Mouse (Mus musculus) heart, adult 2 months (tissue): Measurements from ENCODE around the gene Chtop. TPM values are rescaled to one million over a fixed set of nuclear protein-coding genes. Genes with fewer than 3 reads are reported as not detected.

Source experiments
- DNase-seq, 2 experiments: peaks; one replicate each; pipeline ENCODE4 v3.0.0; 2021
- H3K27ac ChIP-seq: fragments of 200-600 bp; 2 replicates; pipeline ENCODE4 v1.8.1; 2022
- H3K27me3 ChIP-seq: fragments of 200-500 bp; 2 replicates; pipeline ENCODE4 v1.6.1; 2012; ENCODE audit warnings: mild to moderate bottlenecking, low read length, inconsistent platforms, mixed read lengths; ENCODE audit not compliant: control insufficient read depth, insufficient read depth
- H3K36me3 ChIP-seq: fragments of 200-500 bp; 2 replicates; pipeline ENCODE4 v1.6.1; 2012; ENCODE audit warnings: low read length, inconsistent platforms; ENCODE audit not compliant: control insufficient read depth, insufficient read depth
- H3K4me1 ChIP-seq: fragments of 200-500 bp; 2 replicates; pipeline ENCODE4 v1.6.1; 2011; ENCODE audit warnings: low read length; ENCODE audit not compliant: control insufficient read depth, insufficient read depth
- H3K4me3 ChIP-seq: fragments of 200-600 bp; 2 replicates; pipeline ENCODE4 v1.8.1; 2022
- H3K79me2 ChIP-seq: fragments of 200-500 bp; replicated peaks from 2 replicates; pipeline ENCODE4 v1.6.1; 2012; ENCODE audit warnings: mild to moderate bottlenecking, inconsistent platforms, low read length, moderate library complexity, mixed read lengths; ENCODE audit not compliant: control insufficient read depth, insufficient read depth
- H3K9ac ChIP-seq: fragments of 200-500 bp; 2 replicates; pipeline ENCODE4 v1.6.1; 2012; ENCODE audit warnings: low read depth, mild to moderate bottlenecking, control low read depth, inconsistent platforms, low read length, mixed read lengths
- CTCF ChIP-seq: fragments of 200-600 bp; IDR thresholded peaks from 2 replicates; pipeline ENCODE4 v1.8.1; 2022; ENCODE audit warnings: antibody characterized with exemption, mild to moderate bottlenecking, moderate library complexity
- EP300 ChIP-seq: fragments of 200-500 bp; IDR thresholded peaks from 2 replicates; pipeline ENCODE4 v1.6.1; 2011; ENCODE audit warnings: low read depth, low read length, control low read depth; ENCODE audit not compliant: insufficient read depth
- POLR2A ChIP-seq: fragments of 200-500 bp; IDR thresholded peaks from 2 replicates; pipeline ENCODE4 v1.6.1; 2011; ENCODE audit warnings: mild to moderate bottlenecking, low read depth, low read length, control low read depth; ENCODE audit not compliant: insufficient read depth
- WGBS: fragments of 180-500 bp; shearing (Covaris S2); methylation state at CpG from one replicate; pipeline ENCODE4 v1.1.7; 2018; 5-methylcytosine and 5-hydroxymethylcytosine counted together
- intact Hi-C: fragments of 180-260 bp; cut with DNase I; formaldehyde crosslinking; loops from one replicate; pipeline ENCODE4 v1.15.1; 2025
- long read RNA-seq: library from polyadenylated mRNA; stranded (forward); transcript quantifications from one replicate; pipeline ENCODE4 v2.0.0, GENCODE M21; 2021
- polyA plus RNA-seq: library from polyadenylated mRNA; depleted of rRNA; stranded (reverse); fragments of >200 nt; gene quantifications from 2 replicates; pipeline ENCODE4 v1.2.3, GENCODE M21; 2012; rRNA removed
- total RNA-seq, 2 experiments: library from RNA; stranded (reverse); gene quantifications; 2 replicates each; pipeline ENCODE4 v1.2.3; 2021

Gene Chtop
- 10 to 100 TPM; 90.0 to 93.0 TPM for total RNA-seq
- 30.4 and 51.4 TPM in 2 replicates for polyA plus RNA-seq
- long read RNA-seq, transcript Chtop-201 (5 exons, 3,257 nt): minor isoform, 6 of 75 reads
- long read RNA-seq, transcript Chtop-202 (6 exons, 2,012 nt): major isoform, 28 of 75 reads
- long read RNA-seq, partial matches to known transcripts: 6 of 75 reads
- long read RNA-seq, other reads (novel, unspliced or antisense): 32 of 75 reads

DNA sequence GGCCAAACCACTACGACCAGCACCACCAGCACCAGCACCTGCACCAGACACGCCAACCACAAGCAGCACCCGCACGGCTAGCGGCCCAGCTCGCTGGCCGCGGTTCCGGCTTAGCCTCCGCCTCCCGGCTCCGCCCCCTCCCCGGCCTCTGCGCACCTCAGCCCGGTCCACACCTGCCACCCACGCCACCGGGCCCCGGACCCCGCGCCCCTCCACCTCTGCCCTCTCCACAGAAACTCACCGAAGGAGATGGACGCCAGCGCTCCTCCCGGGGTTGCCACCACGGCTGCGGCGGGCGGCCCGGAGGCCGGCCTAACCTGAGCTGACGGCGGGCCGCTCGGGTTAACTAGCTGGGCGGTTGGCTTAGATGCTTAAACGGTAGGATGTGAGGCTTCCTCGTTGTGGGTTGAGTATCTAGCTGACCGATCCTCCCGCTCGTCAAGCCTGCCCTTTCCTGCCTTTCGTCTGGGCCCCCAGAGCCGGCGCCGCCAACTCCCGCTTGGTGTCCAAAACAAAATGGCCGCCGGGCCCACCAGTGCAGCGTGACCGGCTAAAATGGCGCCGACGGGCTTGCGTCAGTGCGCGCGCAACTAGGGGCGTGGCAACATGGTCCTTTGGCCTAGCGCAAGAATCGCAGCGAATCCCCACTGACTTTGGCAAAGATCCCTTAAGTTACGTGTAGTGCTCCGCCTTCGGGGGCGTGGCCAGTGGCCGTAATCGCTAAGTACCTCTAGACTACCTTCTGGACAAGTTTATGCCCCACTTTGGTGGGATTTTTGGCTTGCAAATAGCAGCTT lies at the start of gene Chtop:
Gene Chtop (minus strand): TSS at position 549 of the 797 bp plus-strand sequence.
- intact Hi-C loops: loop anchor here (2.0 kb wide), 2 partner anchors 18 to 32 kb away; partner anchors contain the start of genes Ilf2 and Snapin
- WGBS: under 1% methylated on average over 66 of the region's 66 CpGs
- Histone ChIP-seq H3K27me3 (no peaks in the 10 kb centered on the region), H3K4me3 (peak within 1 kb of the TSS; percentile 88), H3K9ac (peak within 1 kb of the TSS; percentile 91), H3K79me2 (peaks cover 3% of the 10 kb centered on the region; the same call in 1 of the 2 replicates), H3K4me1 (peaks cover 3% of the 10 kb centered on the region), H3K27ac (peak within 1 kb of the TSS; percentile 91), H3K36me3 (peaks cover 35% of the 10 kb centered on the region)
- TF ChIP-seq POLR2A (peak; percentile 79), EP300 (peak; percentile 74), CTCF (no peak)
- DNase-seq: peak; percentile 99 to 100

DNA sequence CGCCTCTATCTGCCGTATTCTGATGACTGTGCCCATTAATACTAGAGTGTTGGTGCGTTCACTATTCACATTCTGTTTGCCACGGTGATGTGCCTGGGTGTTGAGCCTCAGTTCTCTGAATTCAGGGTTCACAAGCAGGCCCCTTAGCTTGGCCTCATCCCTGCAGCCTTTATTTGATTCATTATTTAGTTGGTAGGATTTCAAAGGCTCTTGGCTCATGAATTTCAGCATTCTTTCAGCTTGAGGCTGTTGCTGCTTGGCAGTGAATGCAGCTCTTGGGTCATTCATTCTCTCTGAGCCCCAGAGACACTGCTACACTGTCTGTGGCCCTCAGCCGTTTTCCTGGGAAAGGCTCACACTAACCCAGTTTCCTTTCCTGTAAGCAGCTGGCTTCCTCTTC lies 46.7 kb upstream of the Chtop start:
- H3K9ac ChIP-seq: no peak overlapping the region
- no peak overlapping the region for H3K4me3 ChIP-seq
- TF ChIP-seq POLR2A: no peak
- no peak for TF ChIP-seq CTCF
- no peak for TF ChIP-seq EP300
- H3K4me1 ChIP-seq: no peaks in the 10 kb centered on the region; the same call in 1 of the 2 replicates
- intact Hi-C loops: no loop called here
- no peaks in the 10 kb centered on the region for H3K27me3 ChIP-seq
- no peaks in the 10 kb centered on the region for H3K36me3 ChIP-seq
- no peaks in the 10 kb centered on the region for H3K79me2 ChIP-seq
- 62% methylated on average over 5 of the region's 5 CpGs for WGBS
- no peak overlapping the region for H3K27ac ChIP-seq
- DNase-seq: peak in 1 of 2 experiments; percentile 33

DNA sequence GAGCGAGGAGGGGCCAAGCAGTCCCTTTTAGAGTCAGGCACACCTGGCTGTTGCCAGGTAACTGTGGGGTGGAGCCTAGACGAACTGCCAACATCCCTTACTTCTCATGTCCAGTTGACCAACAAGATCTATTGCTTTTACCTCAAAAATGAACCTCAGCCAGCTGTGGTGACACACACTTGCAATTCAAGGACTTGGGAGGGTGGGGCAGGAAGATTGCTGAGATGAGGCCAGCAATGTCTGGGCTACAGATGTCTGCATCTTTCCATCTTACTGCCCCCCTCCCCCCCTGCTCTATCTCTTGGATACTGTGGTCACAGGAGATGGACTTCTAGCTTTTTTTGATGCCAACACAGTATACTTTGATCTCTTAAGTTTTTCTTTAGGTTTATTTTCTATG lies 42.9 kb upstream of the Chtop start:
- intact Hi-C loops: no loop called here
- no peak for DNase-seq
- H3K9ac ChIP-seq: no peak overlapping the region
- peaks cover 1% of the 10 kb centered on the region for H3K4me1 ChIP-seq
- H3K27ac ChIP-seq: no peak overlapping the region
- TF ChIP-seq EP300: no peak
- no peak for TF ChIP-seq POLR2A
- TF ChIP-seq CTCF: no peak
- 75% methylated on average over 2 of the region's 2 CpGs for WGBS
- no peaks in the 10 kb centered on the region for H3K79me2 ChIP-seq
- H3K4me3 ChIP-seq: no peak overlapping the region
- H3K27me3 ChIP-seq: no peaks in the 10 kb centered on the region
- no peaks in the 10 kb centered on the region for H3K36me3 ChIP-seq

DNA sequence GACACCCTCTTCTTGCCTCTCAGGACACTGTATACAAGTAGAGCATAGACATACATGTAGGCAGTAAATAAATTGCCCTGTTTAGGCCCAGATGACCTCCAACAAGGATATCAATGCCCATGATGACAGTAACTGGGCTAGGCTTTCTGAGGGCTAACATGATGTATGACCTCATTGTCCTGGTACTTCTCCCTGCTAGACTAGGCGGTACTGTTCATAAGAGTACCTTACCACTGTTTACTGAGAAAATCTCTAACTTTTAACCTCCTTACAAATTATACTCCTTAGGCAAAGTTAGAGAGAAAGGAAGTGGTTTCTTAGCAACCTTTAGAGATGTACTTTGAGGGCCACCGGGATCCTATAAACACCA lies 41.1 kb upstream of the Chtop start:
- DNase-seq: no peak
- Histone ChIP-seq H3K36me3 (no peaks in the 10 kb centered on the region), H3K79me2 (no peaks in the 10 kb centered on the region), H3K27me3 (no peaks in the 10 kb centered on the region), H3K4me1 (peaks cover 1% of the 10 kb centered on the region; the same call in 1 of the 2 replicates), H3K9ac (no peak overlapping the region), H3K4me3 (no peak overlapping the region), H3K27ac (no peak overlapping the region)
- WGBS: 79% methylated on average over 2 of the region's 2 CpGs
- intact Hi-C loops: no loop called here
- TF ChIP-seq CTCF (no peak), EP300 (no peak), POLR2A (no peak)

DNA sequence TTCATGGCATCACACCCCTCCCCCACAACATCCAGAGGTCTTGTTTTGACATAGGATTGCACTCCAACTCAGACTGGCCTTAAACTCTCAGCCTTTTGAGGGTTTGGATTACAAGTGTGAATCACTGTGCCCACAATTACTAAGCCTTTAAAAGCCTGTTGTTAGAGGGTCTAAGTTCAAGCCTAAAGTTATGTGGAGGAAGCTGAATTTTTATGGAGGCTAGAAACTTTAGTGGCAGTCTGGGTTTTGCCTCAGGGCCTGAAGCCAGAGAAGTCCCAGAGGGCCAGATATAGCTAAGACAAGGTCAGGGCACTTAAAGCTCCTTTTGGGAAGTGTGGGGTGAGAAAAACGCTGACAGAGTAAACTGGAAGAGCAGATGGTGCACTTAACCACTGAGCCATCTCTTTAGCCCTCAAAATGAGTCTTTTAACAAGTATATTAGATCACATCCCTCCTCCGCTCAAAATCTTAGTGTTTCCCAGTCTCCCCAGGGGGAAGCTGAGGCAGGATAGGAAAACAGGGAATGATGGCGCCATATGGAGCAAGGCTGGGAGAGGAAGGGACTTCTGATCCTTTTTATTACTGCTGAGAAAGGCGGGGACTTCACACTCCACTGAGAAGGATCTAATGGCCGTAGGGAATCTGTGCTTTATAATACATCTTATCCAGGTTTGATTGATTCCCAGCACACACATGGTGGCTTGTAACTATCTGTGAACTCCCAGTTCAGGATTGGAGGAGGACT lies 40.5 kb upstream of the Chtop start:
- intact Hi-C loops: no loop called here
- DNase-seq: no peak
- Histone ChIP-seq H3K27ac (no peak overlapping the region), H3K36me3 (no peaks in the 10 kb centered on the region), H3K9ac (no peak overlapping the region), H3K27me3 (no peaks in the 10 kb centered on the region), H3K4me3 (no peak overlapping the region), H3K4me1 (peaks cover 1% of the 10 kb centered on the region; the same call in 1 of the 2 replicates), H3K79me2 (no peaks in the 10 kb centered on the region)
- TF ChIP-seq POLR2A: no peak
- TF ChIP-seq EP300: no peak
- no peak for TF ChIP-seq CTCF
- 63% methylated on average over 5 of the region's 5 CpGs for WGBS
